Mouse (Mus musculus) G1E (cell line): Measurements from ENCODE around the gene Pbx1. TPM values are rescaled to one million over a fixed set of nuclear protein-coding genes. Genes with fewer than 3 reads are reported as not detected.

Experiments used
- ATAC-seq: 2 replicates; pipeline ENCODE4 v1.8.0; 2016; ENCODE audit warnings: mild to moderate bottlenecking; ENCODE audit not compliant: insufficient number of reproducible peaks, poor library complexity, low FRiP score, severe bottlenecking; ENCODE audit errors: extremely low read depth
- DNase-seq: peaks from one replicate; pipeline ENCODE4 v3.0.0; 2012; ENCODE audit warnings: low spot score
- H3K27me3 ChIP-seq: 2 replicates; pipeline ENCODE4 v1.6.1; 2012; ENCODE audit warnings: mild to moderate bottlenecking, low read length, inconsistent platforms; ENCODE audit not compliant: insufficient read depth
- H3K36me3 ChIP-seq: replicated peaks from 2 replicates; pipeline ENCODE3; 2012; ENCODE audit warnings: mild to moderate bottlenecking, inconsistent platforms
- H3K4me1 ChIP-seq: 2 replicates; pipeline ENCODE4 v1.6.1; 2012; ENCODE audit warnings: low read depth, low read length, inconsistent platforms, mixed read lengths; ENCODE audit not compliant: insufficient read depth
- H3K4me3 ChIP-seq: 2 replicates; pipeline ENCODE4 v1.5.1; 2012; ENCODE audit warnings: low read depth, mild to moderate bottlenecking, inconsistent platforms, low read length, moderate library complexity, mixed read lengths
- H3K9me3 ChIP-seq: replicated peaks from 2 replicates; pipeline ENCODE4 v1.6.1; 2012; ENCODE audit warnings: inconsistent platforms
- CTCF ChIP-seq: IDR thresholded peaks from 2 replicates; pipeline ENCODE4 v1.5.1; 2012; ENCODE audit warnings: low read depth, low read length, inconsistent platforms, mixed read lengths
- GATA1 ChIP-seq: IDR thresholded peaks from 2 replicates; pipeline ENCODE4 v1.6.1; 2012; ENCODE audit warnings: borderline replicate concordance, low read length, inconsistent platforms, mixed read lengths
- GATA2 ChIP-seq: IDR thresholded peaks from 2 replicates; pipeline ENCODE4 v1.6.1; 2012; ENCODE audit warnings: low read depth, low read length, inconsistent platforms, borderline replicate concordance
- POLR2AphosphoS5 ChIP-seq: IDR thresholded peaks from 2 replicates; pipeline ENCODE4 v1.6.1; 2012; ENCODE audit warnings: low read depth, low read length, inconsistent platforms; ENCODE audit not compliant: insufficient replicate concordance
- TAL1 ChIP-seq: conservative IDR thresholded peaks from 2 replicates; pipeline ENCODE4 v1.6.1; 2012; ENCODE audit warnings: low read depth, low read length, inconsistent platforms, mixed read lengths
- polyA plus RNA-seq: library from polyadenylated mRNA; stranded (reverse); fragments of >175 nt; gene quantifications from 2 replicates; pipeline ENCODE4 v1.2.3, GENCODE M21; 2012
- total RNA-seq, 2 experiments: library from RNA; stranded (forward) in 1 of 2; stranded (reverse) in 1 of 2; fragments of 200-1000 nt in 1 of 2; fragments of >200 nt in 1 of 2; fragmentation: Nextera tagmentation in 1 of 2; gene quantifications; 2 replicates each; pipeline ENCODE4 v1.2.3; 2014 to 2017

Gene Pbx1
- total and polyA plus RNA-seq, 3 experiments, result 0.11 to 0.23 TPM; not detected in 1

DNA sequence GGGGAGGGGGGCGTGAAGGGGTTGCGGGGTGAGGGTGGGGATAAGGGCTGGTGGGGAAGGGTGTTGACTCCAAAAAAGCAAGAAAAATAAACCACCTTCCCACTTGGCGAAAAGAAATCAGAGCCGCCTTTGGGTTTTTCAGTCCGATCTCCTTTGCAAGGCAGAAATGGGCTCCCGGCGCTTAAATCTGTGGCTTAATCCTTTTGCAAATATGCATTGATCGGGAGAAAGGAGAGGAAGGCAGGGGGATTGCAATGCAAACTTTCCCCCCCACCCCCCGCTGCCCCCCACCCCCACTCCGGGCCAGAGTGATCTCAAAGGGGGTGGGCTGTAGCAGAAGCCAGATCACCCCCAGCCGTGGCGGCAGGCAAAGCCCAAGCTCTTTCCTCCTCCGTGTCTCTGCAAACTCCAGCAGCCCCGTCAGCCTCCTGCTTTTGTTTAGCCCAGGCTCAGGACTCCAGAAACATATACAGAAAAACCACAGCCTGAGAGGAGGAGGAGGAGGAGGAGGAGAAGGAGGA, 299 bp downstream of the Pbx1 start:
- ATAC-seq, result no peak

GRCm38 (mm10) chr1:168430868-168431710, 981 bp downstream of the Pbx1 start:
- ATAC-seq (no peak), DNase-seq (no peak)
- TF ChIP-seq GATA2 (no peak), TAL1 (no peak), POLR2AphosphoS5 (no peak)
- Histone ChIP-seq H3K4me3 (no peak overlapping the region), H3K27me3 (no peaks in the 10 kb centered on the region), H3K4me1 (no peaks in the 10 kb centered on the region), H3K36me3 (no peaks in the 10 kb centered on the region), H3K9me3 (peaks cover 18% of the 10 kb centered on the region)

More for the DNA sequence above, 299 bp downstream of the Pbx1 start:
- no peaks in the 10 kb centered on the region for H3K4me1 ChIP-seq
- TF ChIP-seq GATA1, result no peak
- no peak for TF ChIP-seq POLR2AphosphoS5
- TF ChIP-seq CTCF, result no peak
- no peak for TF ChIP-seq GATA2
- TF ChIP-seq TAL1, result no peak
- H3K36me3 ChIP-seq, result no peaks in the 10 kb centered on the region
- H3K9me3 ChIP-seq, result peaks cover 21% of the 10 kb centered on the region
- no peaks in the 10 kb centered on the region for H3K27me3 ChIP-seq
- no peak for DNase-seq
- H3K4me3 ChIP-seq, result no peak overlapping the region

- Histone ChIP-seq H3K4me3 (no peak overlapping the region), H3K36me3 (no peaks in the 10 kb centered on the region), H3K4me1 (no peaks in the 10 kb centered on the region), H3K9me3 (peaks cover 16% of the 10 kb centered on the region), H3K27me3 (no peaks in the 10 kb centered on the region)
- no peak for ATAC-seq
- DNase-seq, result no peak
- TF ChIP-seq GATA2 (no peak), GATA1 (no peak), TAL1 (no peak), POLR2AphosphoS5 (no peak), CTCF (no peak)
Observed at GRCm38 (mm10) chr1:168429856-168430644, 2.0 kb downstream of the Pbx1 start.

DNA sequence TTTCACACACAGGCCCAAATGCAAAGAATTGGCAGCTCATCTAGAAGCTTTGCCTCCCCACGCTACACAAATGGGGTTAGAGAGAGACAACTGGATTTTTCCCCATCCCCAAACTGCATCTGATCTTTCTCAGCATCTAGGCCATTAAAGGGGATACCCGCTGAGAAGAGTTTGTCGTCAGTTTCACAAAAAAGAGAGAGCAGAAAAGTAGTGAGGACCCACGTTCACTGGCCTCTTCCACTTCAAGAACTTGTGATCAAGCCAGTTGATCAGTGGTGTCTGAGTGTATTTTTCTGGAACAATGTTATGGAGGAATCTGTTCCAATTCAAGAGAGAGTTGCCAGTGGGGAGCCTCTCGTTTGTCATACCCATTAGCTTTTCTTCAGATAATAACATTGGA, 2.7 kb downstream of the Pbx1 start:
- ATAC-seq (no peak), DNase-seq (no peak)
- Histone ChIP-seq H3K27me3 (no peaks in the 10 kb centered on the region), H3K9me3 (peaks cover 13% of the 10 kb centered on the region), H3K4me1 (no peaks in the 10 kb centered on the region), H3K36me3 (no peaks in the 10 kb centered on the region), H3K4me3 (no peak overlapping the region)
- no peak for TF ChIP-seq GATA1
- TF ChIP-seq CTCF, result no peak
- TF ChIP-seq TAL1, result no peak
- TF ChIP-seq GATA2, result no peak
- no peak for TF ChIP-seq POLR2AphosphoS5

- no peak for DNase-seq
- no peak for TF ChIP-seq TAL1
- TF ChIP-seq CTCF, result no peak
- TF ChIP-seq GATA2, result no peak
- no peak for TF ChIP-seq GATA1
- no peak for TF ChIP-seq POLR2AphosphoS5
- H3K27me3 ChIP-seq, result no peaks in the 10 kb centered on the region
- no peak overlapping the region for H3K4me3 ChIP-seq
- H3K9me3 ChIP-seq, result peaks cover 15% of the 10 kb centered on the region
- ATAC-seq, result no peak
- H3K36me3 ChIP-seq, result no peaks in the 10 kb centered on the region
- no peaks in the 10 kb centered on the region for H3K4me1 ChIP-seq
Observed at GRCm38 (mm10) chr1:168428255-168428654, 3.8 kb downstream of the Pbx1 start.

DNA sequence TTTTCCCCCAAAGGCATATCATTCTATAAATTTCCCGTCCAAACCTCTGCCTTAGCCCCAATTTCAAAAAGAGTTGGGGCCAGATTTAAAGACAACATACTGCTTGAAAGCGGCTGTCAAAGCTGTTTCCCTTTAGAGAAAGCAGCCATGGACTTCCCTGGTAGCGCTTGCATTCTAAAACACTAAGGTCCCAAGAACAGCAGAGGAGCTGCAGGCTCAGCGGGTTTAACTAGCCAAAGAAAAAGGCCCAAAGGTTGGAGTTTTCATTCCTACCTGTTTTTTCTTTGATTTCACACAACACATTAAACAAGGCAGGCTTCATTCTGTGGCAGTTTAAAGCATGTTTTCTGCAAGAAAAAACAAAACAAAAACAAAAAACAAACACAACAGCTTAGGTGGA, 4.5 kb downstream of the Pbx1 start:
- TF ChIP-seq POLR2AphosphoS5, result no peak
- no peak for TF ChIP-seq GATA1
- no peak for TF ChIP-seq CTCF
- no peak for TF ChIP-seq TAL1
- TF ChIP-seq GATA2, result no peak
- ATAC-seq, result no peak
- H3K9me3 ChIP-seq, result peaks cover 19% of the 10 kb centered on the region

More for the DNA sequence above, 4.5 kb downstream of the Pbx1 start:
- H3K4me3 ChIP-seq, result no peak overlapping the region
- no peak for DNase-seq
- H3K4me1 ChIP-seq, result no peaks in the 10 kb centered on the region
- H3K36me3 ChIP-seq, result no peaks in the 10 kb centered on the region
- H3K27me3 ChIP-seq, result no peaks in the 10 kb centered on the region
